Mouse (Mus musculus): ENCODE data around the gene Cachd1. TPM values are rescaled to one million over a fixed set of nuclear protein-coding genes. Genes with fewer than 3 reads are reported as not detected.

The Cachd1 gene
- polyA plus RNA-seq, 1 experiment = not detected

DNA sequence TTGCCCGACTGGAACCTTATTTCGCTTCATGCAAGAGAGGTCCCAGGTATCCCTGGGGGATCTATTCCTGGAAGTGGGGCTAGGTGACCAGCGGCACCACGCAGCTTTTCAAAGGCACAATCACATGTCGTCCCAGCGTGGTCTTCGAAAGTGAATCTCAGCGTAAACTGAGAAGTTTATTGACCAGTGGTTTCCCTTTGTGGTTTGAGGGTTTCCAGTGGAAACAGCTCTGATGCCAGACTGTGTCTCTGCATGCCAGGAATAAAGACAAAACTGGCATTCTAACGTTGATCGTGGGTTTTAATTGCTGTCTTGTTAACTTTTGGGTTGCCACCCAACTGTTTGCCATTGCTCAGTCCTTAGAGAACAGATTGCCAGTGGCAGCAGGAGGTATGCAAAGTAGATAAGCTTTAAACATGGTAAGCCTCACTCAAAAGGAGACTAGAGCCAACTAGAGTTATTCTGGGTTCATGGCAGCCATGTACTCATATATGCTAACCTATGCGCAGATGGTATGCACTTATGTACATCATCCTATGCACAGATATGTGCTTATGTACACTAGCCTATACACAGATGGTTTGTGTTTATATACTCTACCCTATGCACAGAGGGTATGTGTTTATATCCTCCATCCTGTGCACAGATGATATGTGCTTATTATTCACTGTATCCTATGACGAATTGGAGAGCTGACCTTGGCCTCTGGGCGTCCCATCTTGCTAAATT, 168.9 kb downstream of the Cachd1 start:
- Histone ChIP-seq H3K4me3 (ENCODE audit: insufficient read depth, low read depth, low read length) (no peak overlapping the region), H3K27ac (ENCODE audit: insufficient read depth, low read depth, low read length) (no peak overlapping the region), H3K4me1 (ENCODE audit: control insufficient read depth, insufficient read depth, low read length) (no peaks in the 10 kb centered on the region)
- TF ChIP-seq CTCF (IDR thresholded peaks at IDR 0.05; ENCODE audit: insufficient read depth, low read depth, low read length) = no peak
- no peak for TF ChIP-seq POLR2A (IDR thresholded peaks at IDR 0.05; ENCODE audit: insufficient read depth, low read depth, low read length)
- 62% methylated on average over 13 of the region's 13 CpGs for WGBS

DNA sequence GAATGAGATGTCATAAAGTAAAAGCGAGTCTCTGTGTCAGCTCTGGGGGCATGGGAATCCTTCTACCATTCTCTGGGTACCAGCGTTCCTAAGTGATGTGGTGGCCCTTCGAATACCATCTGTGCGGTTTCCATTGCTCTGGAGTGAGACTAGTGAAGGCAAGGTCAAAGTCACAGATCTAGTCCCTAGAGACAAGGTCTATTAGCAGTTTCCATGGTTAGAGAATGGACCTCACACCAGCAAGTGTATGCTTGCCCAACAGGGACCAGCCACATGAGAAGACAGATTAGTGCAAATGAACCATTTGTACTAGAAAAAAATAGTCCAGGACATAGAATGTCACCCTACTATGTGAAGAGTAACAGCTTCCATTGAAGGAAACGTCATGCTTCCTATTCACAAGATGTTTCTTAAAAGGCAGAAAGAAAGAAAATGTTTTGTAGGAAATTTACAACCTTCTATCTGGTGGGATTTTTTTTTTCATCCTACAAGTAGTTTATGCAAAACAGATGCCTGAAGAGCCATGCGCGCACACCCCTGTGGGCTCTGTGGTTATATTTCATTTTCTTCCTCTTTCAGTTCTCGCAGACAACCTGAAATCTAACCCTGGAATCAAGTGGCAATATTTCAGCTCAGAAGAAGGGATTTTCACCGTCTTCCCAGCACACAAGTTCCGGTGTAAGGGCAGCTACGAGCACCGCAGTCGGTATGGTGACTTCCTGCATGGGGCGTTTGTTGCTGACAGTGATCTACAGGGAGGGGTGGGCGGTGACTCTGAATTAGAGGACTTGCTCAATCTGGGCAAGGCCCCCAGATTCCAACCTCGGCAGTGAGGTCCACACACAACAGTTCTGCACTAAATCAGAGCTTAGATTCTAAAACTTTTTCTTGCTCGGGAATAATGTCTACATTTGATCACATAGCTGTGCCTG, 172.3 kb downstream of the Cachd1 start:
- 86% methylated on average over 17 of the region's 17 CpGs for WGBS
- no peaks in the 10 kb centered on the region for H3K4me1 ChIP-seq (ENCODE audit: control insufficient read depth, insufficient read depth, low read length)
- no peak overlapping the region for H3K4me3 ChIP-seq (ENCODE audit: insufficient read depth, low read depth, low read length)
- no peak overlapping the region for H3K27ac ChIP-seq (ENCODE audit: insufficient read depth, low read depth, low read length)
- TF ChIP-seq POLR2A (IDR thresholded peaks at IDR 0.05; ENCODE audit: insufficient read depth, low read depth, low read length) (no peak), CTCF (IDR thresholded peaks at IDR 0.05; ENCODE audit: insufficient read depth, low read depth, low read length) (no peak)

DNA sequence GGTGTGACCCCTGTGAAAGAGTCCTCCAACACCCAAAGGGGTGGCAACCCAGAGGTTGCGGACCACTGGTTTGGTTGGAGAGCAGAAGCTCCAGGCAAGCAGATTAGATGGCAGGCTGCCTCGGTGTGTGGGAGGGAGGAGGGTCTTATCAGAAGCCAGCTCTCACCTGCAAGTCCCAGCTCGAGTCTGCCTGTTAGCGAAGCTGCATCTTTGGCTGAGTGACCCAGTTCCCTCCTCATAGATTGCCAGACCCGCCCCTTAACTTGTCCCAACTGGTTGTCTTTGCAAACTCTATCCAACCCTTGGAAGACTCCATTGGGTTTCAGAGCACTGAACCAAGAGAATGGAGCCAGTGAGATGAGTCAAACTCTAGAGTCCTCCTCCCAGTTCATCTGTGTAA, 173.8 kb downstream of the Cachd1 start:
- TF ChIP-seq CTCF (IDR thresholded peaks at IDR 0.05; ENCODE audit: insufficient read depth, low read depth, low read length) = no peak
- TF ChIP-seq POLR2A (IDR thresholded peaks at IDR 0.05; ENCODE audit: insufficient read depth, low read depth, low read length) = no peak
- Histone ChIP-seq H3K4me3 (ENCODE audit: insufficient read depth, low read depth, low read length) (no peak overlapping the region), H3K4me1 (ENCODE audit: control insufficient read depth, insufficient read depth, low read length) (no peaks in the 10 kb centered on the region), H3K27ac (ENCODE audit: insufficient read depth, low read depth, low read length) (no peak overlapping the region)
- 89% methylated on average over 5 of the region's 5 CpGs for WGBS

DNA sequence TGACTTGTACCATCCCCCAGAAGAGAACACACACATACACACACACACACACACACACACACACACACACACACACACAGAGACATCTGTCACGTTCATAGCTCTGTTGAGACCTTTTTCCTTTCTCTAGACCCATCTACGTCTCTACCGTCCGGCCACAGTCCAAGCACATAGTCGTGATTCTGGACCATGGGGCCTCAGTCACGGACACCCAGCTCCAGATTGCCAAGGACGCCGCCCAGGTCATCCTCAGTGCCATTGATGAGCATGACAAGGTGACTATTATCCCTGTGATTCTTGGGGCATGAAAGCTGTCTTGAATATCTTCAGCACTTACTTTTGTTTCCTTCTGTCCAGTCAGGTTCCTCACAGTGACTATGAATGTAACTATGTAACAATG, 175.4 kb downstream of the Cachd1 start:
- H3K27ac ChIP-seq (ENCODE audit: insufficient read depth, low read depth, low read length) = no peak overlapping the region
- H3K4me3 ChIP-seq (ENCODE audit: insufficient read depth, low read depth, low read length) = no peak overlapping the region
- 97% methylated on average over 8 of the region's 8 CpGs for WGBS
- no peaks in the 10 kb centered on the region for H3K4me1 ChIP-seq (ENCODE audit: control insufficient read depth, insufficient read depth, low read length)
- TF ChIP-seq POLR2A (IDR thresholded peaks at IDR 0.05; ENCODE audit: insufficient read depth, low read depth, low read length) (no peak), CTCF (IDR thresholded peaks at IDR 0.05; ENCODE audit: insufficient read depth, low read depth, low read length) (no peak)

DNA sequence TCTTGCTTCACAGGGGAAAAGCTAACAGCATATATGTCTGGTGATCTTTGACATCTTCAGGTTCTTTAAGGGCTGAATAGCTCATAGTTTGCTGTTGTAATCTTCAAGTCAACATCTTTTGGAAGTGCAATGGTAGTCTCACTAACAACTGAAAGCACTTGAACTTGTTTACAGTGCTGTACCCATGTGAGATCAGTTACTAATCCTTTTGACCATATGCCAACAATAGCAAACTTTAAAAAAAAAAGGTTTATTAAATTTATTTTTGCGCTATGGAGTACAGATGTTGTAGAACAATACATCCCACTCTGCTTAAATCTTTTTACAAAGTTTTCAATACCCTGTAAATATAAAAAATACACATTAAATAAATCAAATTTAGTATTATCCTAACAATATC, 186.9 kb downstream of the Cachd1 start:
- Histone ChIP-seq H3K27ac (ENCODE audit: insufficient read depth, low read depth, low read length) (no peak overlapping the region), H3K4me1 (ENCODE audit: control insufficient read depth, insufficient read depth, low read length) (no peaks in the 10 kb centered on the region), H3K4me3 (ENCODE audit: insufficient read depth, low read depth, low read length) (no peak overlapping the region)
- no peak for TF ChIP-seq POLR2A (IDR thresholded peaks at IDR 0.05; ENCODE audit: insufficient read depth, low read depth, low read length)
- no peak for TF ChIP-seq CTCF (IDR thresholded peaks at IDR 0.05; ENCODE audit: insufficient read depth, low read depth, low read length)
- 95% methylated on average over 1 of the region's 1 CpGs for WGBS

DNA sequence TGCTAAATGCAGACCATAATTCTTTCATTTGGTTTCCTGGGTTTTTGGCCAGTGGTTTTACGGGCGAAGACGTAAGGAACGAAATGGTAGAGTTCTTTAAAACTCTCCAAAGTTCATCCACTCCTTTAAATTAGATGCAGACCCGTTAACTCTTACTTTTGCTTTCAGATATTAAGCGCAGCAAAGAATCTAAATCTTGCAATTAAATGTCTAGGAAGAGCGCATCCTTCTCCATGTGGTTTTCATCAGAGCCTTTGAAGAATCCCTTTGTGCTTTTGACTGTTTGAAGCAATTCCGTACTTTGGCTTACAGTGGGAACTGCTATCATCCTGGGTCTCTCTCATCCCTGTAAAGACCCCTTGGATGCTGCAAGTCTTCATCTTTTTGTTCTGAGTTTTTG, 187.3 kb downstream of the Cachd1 start:
- Histone ChIP-seq H3K4me1 (ENCODE audit: control insufficient read depth, insufficient read depth, low read length) (no peaks in the 10 kb centered on the region), H3K4me3 (ENCODE audit: insufficient read depth, low read depth, low read length) (no peak overlapping the region), H3K27ac (ENCODE audit: insufficient read depth, low read depth, low read length) (no peak overlapping the region)
- TF ChIP-seq POLR2A (IDR thresholded peaks at IDR 0.05; ENCODE audit: insufficient read depth, low read depth, low read length) (no peak), CTCF (IDR thresholded peaks at IDR 0.05; ENCODE audit: insufficient read depth, low read depth, low read length) (no peak)
- 95% methylated on average over 8 of the region's 8 CpGs for WGBS

DNA sequence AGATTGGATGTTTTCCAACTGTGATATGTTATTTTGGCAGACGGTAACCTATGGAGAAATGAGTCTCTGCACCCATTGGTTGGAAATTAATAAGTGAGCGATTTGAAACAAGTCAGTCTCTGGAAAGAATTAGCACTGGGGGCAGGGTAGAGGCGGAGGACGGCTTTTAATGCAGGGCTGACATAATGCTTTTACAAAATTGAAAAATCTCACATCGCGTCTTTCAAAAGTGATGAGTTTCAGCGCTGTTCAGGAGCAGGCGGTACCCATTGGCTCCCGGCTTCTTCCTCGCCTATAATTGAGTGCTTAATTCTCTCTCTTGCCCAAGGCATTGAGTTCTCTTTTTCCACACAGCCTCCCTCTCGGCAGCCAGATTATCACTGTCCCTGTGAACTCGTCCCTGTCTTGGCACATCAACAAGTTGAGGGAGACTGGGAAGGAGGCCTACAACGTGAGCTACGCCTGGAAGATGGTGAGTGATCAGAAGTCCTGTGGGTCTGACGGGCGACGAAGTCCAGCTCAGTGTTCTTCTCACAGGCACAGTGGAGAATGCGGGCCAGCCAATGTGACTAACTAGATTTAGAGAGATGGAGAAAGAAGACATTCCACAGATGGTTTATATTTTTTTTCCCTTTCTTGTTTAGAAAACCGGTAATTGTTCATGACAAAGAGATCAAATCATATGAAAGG, 191.4 kb downstream of the Cachd1 start:
- 66% methylated on average over 19 of the region's 19 CpGs for WGBS

DNA sequence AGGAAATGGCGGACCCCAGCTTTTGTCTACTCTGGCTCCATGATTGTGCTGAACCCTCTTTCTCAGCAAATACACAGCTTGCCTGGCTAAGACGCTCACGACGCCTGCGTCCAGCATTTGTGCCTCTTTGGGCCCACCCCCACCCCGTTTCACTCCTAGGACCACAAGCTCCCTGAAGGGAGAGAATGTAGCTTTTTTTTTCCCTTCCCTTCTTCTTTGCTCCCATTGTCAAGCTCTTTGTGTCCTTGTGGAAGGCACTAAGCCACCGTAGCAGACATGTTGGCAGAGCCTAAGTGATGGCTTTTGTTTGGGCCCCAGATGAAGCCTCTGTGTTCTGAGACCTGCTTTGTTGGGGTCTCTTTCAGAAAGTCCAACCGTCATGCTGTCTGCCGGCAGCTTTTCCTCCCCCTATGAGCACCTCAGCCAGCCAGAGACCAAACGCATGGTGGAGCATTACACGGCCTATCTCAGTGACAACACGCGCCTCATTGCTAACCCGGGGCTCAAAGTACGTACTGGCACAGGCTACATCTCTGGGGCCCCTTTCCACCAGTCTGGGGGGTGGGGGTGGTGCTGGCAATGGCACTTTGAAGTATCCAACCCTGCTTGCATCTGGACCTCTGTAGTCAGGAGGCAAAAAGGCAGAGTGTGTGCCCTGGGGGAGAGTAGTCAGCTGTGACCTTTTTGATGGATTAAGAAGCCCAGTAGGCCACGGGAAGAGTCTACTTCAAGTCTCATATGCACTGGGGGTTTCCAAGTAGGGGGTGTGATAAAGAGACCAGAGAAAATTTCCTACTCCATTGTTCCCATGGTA, 197.4 kb downstream of the Cachd1 start:
- no peak overlapping the region for H3K27ac ChIP-seq (ENCODE audit: insufficient read depth, low read depth, low read length)
- TF ChIP-seq CTCF (IDR thresholded peaks at IDR 0.05; ENCODE audit: insufficient read depth, low read depth, low read length) (no peak), POLR2A (IDR thresholded peaks at IDR 0.05; ENCODE audit: insufficient read depth, low read depth, low read length) (no peak)
- no peak overlapping the region for H3K4me3 ChIP-seq (ENCODE audit: insufficient read depth, low read depth, low read length)
- WGBS = 61% methylated on average over 16 of the region's 16 CpGs
- H3K4me1 ChIP-seq (ENCODE audit: control insufficient read depth, insufficient read depth, low read length) = 0 out of 2 replicates have a peak, but pooled peaks cover 6% of the 10 kb centered on the region

More for the DNA sequence above, 191.4 kb downstream of the Cachd1 start:
- TF ChIP-seq POLR2A (IDR thresholded peaks at IDR 0.05; ENCODE audit: insufficient read depth, low read depth, low read length) = no peak
- no peak for TF ChIP-seq CTCF (IDR thresholded peaks at IDR 0.05; ENCODE audit: insufficient read depth, low read depth, low read length)
- Histone ChIP-seq H3K27ac (ENCODE audit: insufficient read depth, low read depth, low read length) (no peak overlapping the region), H3K4me3 (ENCODE audit: insufficient read depth, low read depth, low read length) (no peak overlapping the region), H3K4me1 (ENCODE audit: control insufficient read depth, insufficient read depth, low read length) (no peaks in the 10 kb centered on the region)
